In the genomic region with DNA sequence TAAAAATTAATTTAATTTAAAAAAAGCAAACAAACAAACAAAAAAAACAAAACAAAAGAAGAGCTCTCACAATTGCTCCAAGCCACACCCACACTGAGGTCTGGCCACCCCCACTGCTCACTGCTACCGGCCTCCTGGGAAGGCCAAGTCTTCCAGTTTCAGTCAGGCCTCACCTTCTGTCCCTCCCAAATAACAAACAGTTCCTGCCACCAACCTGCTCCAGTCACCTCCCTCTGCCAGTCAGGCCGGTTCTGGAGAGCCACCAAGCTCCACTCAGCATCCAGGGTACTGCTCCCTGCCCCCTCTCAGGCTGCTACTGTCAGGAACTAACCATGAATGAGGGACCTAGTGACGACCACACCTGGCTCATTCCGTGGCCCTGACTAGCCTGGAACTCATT, we compare ENCODE assay signal across 13 mouse cellular contexts. TPM values are rescaled to one million over a fixed set of nuclear protein-coding genes. Genes with fewer than 3 reads are reported as not detected.
DNase-seq lines count a peak whose midpoint lies in the region; ATAC-seq lines count a peak whose summit lies in the region.
"Had no signal": no experiment of that assay in that cellular context is flagged by ENCODE, and none has a peak within 500 bp of the region (broad histone marks: within the 10 kb centered on the region; RNA-seq: fewer than 3 reads in every experiment).

No protein-coding gene starts in this region.

- H3K9me3 ChIP-seq in embryonic facial prominence, embryonic 11.5 days (replicated peaks; ENCODE audit: control insufficient read depth, low read length), result no peaks in the 10 kb centered on the region
- no peaks in the 10 kb centered on the region for H3K9me3 ChIP-seq in embryonic facial prominence, embryonic 10.5 days
- H3K9me3 ChIP-seq: embryonic facial prominence, embryonic 13.5 days; midbrain, embryonic 12.5 days had no signal

- H3K36me3 ChIP-seq in embryonic facial prominence, embryonic 11.5 days (replicated peaks; ENCODE audit: control insufficient read depth, insufficient read depth, low read depth, low read length), result no peaks in the 10 kb centered on the region
- no peaks in the 10 kb centered on the region for H3K36me3 ChIP-seq in embryonic facial prominence, embryonic 10.5 days (replicated peaks)
- H3K36me3 ChIP-seq: embryonic facial prominence, embryonic 13.5 days; midbrain, embryonic 12.5 days had no signal

- no peak overlapping the region for H3K4me2 ChIP-seq in embryonic facial prominence, embryonic 11.5 days (ENCODE audit: low read depth, low read length)
- H3K4me2 ChIP-seq: embryonic facial prominence, embryonic 13.5 days; midbrain, embryonic 12.5 days had no signal

- WGBS in embryonic facial prominence, embryonic 11.5 days, result 17% methylated on average over 4 of the region's 4 CpGs
- 30% methylated on average over 4 of the region's 4 CpGs for WGBS in embryonic facial prominence, embryonic 10.5 days

- no peaks in the 10 kb centered on the region for H3K27me3 ChIP-seq in embryonic facial prominence, embryonic 11.5 days (ENCODE audit: control insufficient read depth, insufficient read depth, low read length)
- no peaks in the 10 kb centered on the region for H3K27me3 ChIP-seq in embryonic facial prominence, embryonic 10.5 days (replicated peaks; ENCODE audit: low read depth, poor library complexity, severe bottlenecking)
- H3K27me3 ChIP-seq: embryonic facial prominence, embryonic 13.5 days; midbrain, embryonic 12.5 days had no signal

- peak; percentile 44; the same call in 1 of the 2 replicates for ATAC-seq in embryonic facial prominence, embryonic 11.5 days (replicated peaks; ENCODE audit: insufficient number of reproducible peaks, low FRiP score, low TSS enrichment, low read depth)
- ATAC-seq in activated CD4-positive, CD25-positive, alpha-beta regulatory T cell, adult 4 months, result no peak
- ATAC-seq: forebrain, embryonic 16.5 days had no signal

- no peak overlapping the region for H3K4me3 ChIP-seq in embryonic facial prominence, embryonic 11.5 days (ENCODE audit: low read depth, low read length)
- H3K4me3 ChIP-seq in embryonic facial prominence, embryonic 10.5 days, result no peak overlapping the region
- H3K4me3 ChIP-seq: embryonic facial prominence, embryonic 13.5 days; midbrain, embryonic 12.5 days had no signal

- no peak overlapping the region for H3K27ac ChIP-seq in embryonic facial prominence, embryonic 11.5 days (replicated peaks; ENCODE audit: low read depth, low read length)
- no peak overlapping the region for H3K27ac ChIP-seq in embryonic facial prominence, embryonic 10.5 days (replicated peaks)
- H3K27ac ChIP-seq: embryonic facial prominence, embryonic 13.5 days; midbrain, embryonic 12.5 days had no signal

- DNase-seq in embryonic facial prominence, embryonic 11.5 days (ENCODE audit: low spot score), result no peak
- DNase-seq in embryonic facial prominence, embryonic 10.5 days (ENCODE audit: low spot score), result no peak
- peak; percentile 78 for DNase-seq in urinary bladder, postnatal 14 days (ENCODE audit: low spot score)
- no peak for DNase-seq in urinary bladder, postnatal 25 days (ENCODE audit: low spot score)
- peak; percentile 86 for DNase-seq in lung, postnatal 25 days (ENCODE audit: low spot score)
- no peak for DNase-seq in adrenal gland, adult 18-20 months (ENCODE audit: low spot score in 2 of 2)
- no peak for DNase-seq in left cerebral cortex, adult 8-10 months (ENCODE audit: low spot score in 2 of 2)
- DNase-seq: cerebellum, adult 9-11 months; gastrocnemius, postnatal 36 days had no signal

- no peak overlapping the region for H3K9ac ChIP-seq in embryonic facial prominence, embryonic 11.5 days (replicated peaks; ENCODE audit: low read length)
- H3K9ac ChIP-seq: embryonic facial prominence, embryonic 13.5 days; midbrain, embryonic 12.5 days had no signal

- no peaks in the 10 kb centered on the region for H3K4me1 ChIP-seq in embryonic facial prominence, embryonic 11.5 days (ENCODE audit: control insufficient read depth, insufficient read depth, low read length)
- H3K4me1 ChIP-seq in embryonic facial prominence, embryonic 10.5 days, result peaks cover 3% of the 10 kb centered on the region; the same call in 1 of the 2 replicates
- H3K4me1 ChIP-seq: embryonic facial prominence, embryonic 13.5 days; midbrain, embryonic 12.5 days had no signal

RNA-seq across cellular contexts. Expression of gene Rdh13, which starts 7.2 kb away (rescaled TPM):
- 26.0 and 32.9 TPM in 2 replicates for polyA plus RNA-seq in embryonic facial prominence, embryonic 11.5 days (2014; fragmentation: Nextera tagmentation; extraction: Ambion mirVana)
- 35.5 and 36.9 TPM in 2 replicates for polyA plus RNA-seq in embryonic facial prominence, embryonic 10.5 days (2016; fragmentation: Nextera tagmentation; extraction: Ambion mirVana)
- total RNA-seq in adrenal gland, adult 18-20 months (2021), result 10 to 100 TPM; 22.0 to 26.1 TPM
- 10 to 100 TPM; 27.5 to 29.5 (median 27.8) TPM for total RNA-seq in left cerebral cortex, adult 8-10 months (2022)
- polyA plus RNA-seq in activated CD4-positive, CD25-positive, alpha-beta regulatory T cell, adult 4 months (2017; shearing (Covaris generic)), result 10 to 100 TPM; 13.6 to 16.8 TPM

RNA-seq across cellular contexts. Expression of gene Eps8l1, which starts 7.8 kb away (rescaled TPM):
- polyA plus RNA-seq in embryonic facial prominence, embryonic 11.5 days (2014; fragmentation: Nextera tagmentation; extraction: Ambion mirVana), result 3.0 and 5.8 TPM in 2 replicates
- polyA plus RNA-seq in embryonic facial prominence, embryonic 10.5 days (2016; fragmentation: Nextera tagmentation; extraction: Ambion mirVana), result 4.8 and 5.3 TPM in 2 replicates
- 1 to 10 TPM; 2.6 to 3.0 TPM for total RNA-seq in adrenal gland, adult 18-20 months (2021)
- 1 to 10 TPM; 1.5 to 3.6 (median 2.9) TPM for total RNA-seq in left cerebral cortex, adult 8-10 months (2022)
- 10 to 100 TPM in 1 of 2 experiments, 1 to 10 TPM in 1; 4.8 to 14.3 TPM for polyA plus RNA-seq in activated CD4-positive, CD25-positive, alpha-beta regulatory T cell, adult 4 months (2017; shearing (Covaris generic))

RNA-seq across cellular contexts. Expression of gene Ppp1r12c, which starts 48.8 kb away (rescaled TPM):
- polyA plus RNA-seq in embryonic facial prominence, embryonic 11.5 days (2014; fragmentation: Nextera tagmentation; extraction: Ambion mirVana), result 33.0 and 35.3 TPM in 2 replicates
- 35.5 and 40.5 TPM in 2 replicates for polyA plus RNA-seq in embryonic facial prominence, embryonic 10.5 days (2016; fragmentation: Nextera tagmentation; extraction: Ambion mirVana)
- 10 to 100 TPM; 95.9 to 96.6 TPM for total RNA-seq in adrenal gland, adult 18-20 months (2021)
- 100 to 1,000 TPM; 142 to 158 (median 151) TPM for total RNA-seq in left cerebral cortex, adult 8-10 months (2022)
- polyA plus RNA-seq in activated CD4-positive, CD25-positive, alpha-beta regulatory T cell, adult 4 months (2017; shearing (Covaris generic)), result 10 to 100 TPM; 21.6 to 26.6 TPM

RNA-seq across cellular contexts. Expression of gene Gp6, which starts 55.1 kb away (rescaled TPM):
- polyA plus RNA-seq in embryonic facial prominence, embryonic 11.5 days (2014; fragmentation: Nextera tagmentation; extraction: Ambion mirVana), result 0.58 and 1.3 TPM in 2 replicates
- polyA plus RNA-seq in embryonic facial prominence, embryonic 10.5 days (2016; fragmentation: Nextera tagmentation; extraction: Ambion mirVana), result 0.24 and 0.31 TPM in 2 replicates
- under 1 TPM; 0.03 to 0.10 TPM for total RNA-seq in adrenal gland, adult 18-20 months (2021)
- total RNA-seq in left cerebral cortex, adult 8-10 months (2022), result not detected
- polyA plus RNA-seq in activated CD4-positive, CD25-positive, alpha-beta regulatory T cell, adult 4 months (2017; shearing (Covaris generic)), result not detected
- total RNA-seq: gastrocnemius, postnatal 36 days had no signal

Comparison
In these comparisons a context has a peak if more than half of its experiments do, and no peak if none do; other contexts are left out.
1. DNase-seq: peak in urinary bladder, postnatal 14 days (single experiment) and lung, postnatal 25 days (single experiment); none in embryonic facial prominence, embryonic 11.5 days (single experiment), embryonic facial prominence, embryonic 10.5 days (single experiment), urinary bladder, postnatal 25 days (single experiment), adrenal gland, adult 18-20 months (0 of 2) and left cerebral cortex, adult 8-10 months (0 of 2).